Mouse (Mus musculus) lung, embryonic 16.5 days (tissue): ENCODE measurements around the gene Evx1. TPM values are rescaled to one million over a fixed set of nuclear protein-coding genes. Genes with fewer than 3 reads are reported as not detected.
A peak's percentile ranks its signal among the peaks of the same experiment; 100 is the strongest.

Experiments
- ATAC-seq: fragments of 200-750 bp; cut with Nextera tagmentation; 2 replicates; pipeline ENCODE4 v1.8.0; 2017; ENCODE audit warnings: low read depth, mild to moderate bottlenecking, moderate library complexity
- H3K27ac ChIP-seq: fragments of 300-500 bp; sonication (generic); 2 replicates; pipeline ENCODE4 v1.5.1; 2014; ENCODE audit warnings: mild to moderate bottlenecking, control low read depth, low read length
- H3K27me3 ChIP-seq: fragments of 300-500 bp; sonication (generic); 2 replicates; pipeline ENCODE4 v1.6.1; 2014; ENCODE audit warnings: low read depth, low read length, mixed read lengths; ENCODE audit not compliant: control insufficient read depth, insufficient read depth
- H3K36me3 ChIP-seq: fragments of 300-500 bp; sonication (generic); 2 replicates; pipeline ENCODE4 v1.6.1; 2014; ENCODE audit warnings: low read length; ENCODE audit not compliant: control insufficient read depth, insufficient read depth
- H3K4me1 ChIP-seq: fragments of 300-500 bp; sonication (generic); replicated peaks from 2 replicates; pipeline ENCODE4 v1.6.1; 2014; ENCODE audit warnings: low read length, mixed read lengths; ENCODE audit not compliant: control insufficient read depth, insufficient read depth
- H3K4me2 ChIP-seq: fragments of 300-500 bp; sonication (generic); 2 replicates; pipeline ENCODE4 v1.6.1; 2014; ENCODE audit warnings: low read depth, low read length, control low read depth
- H3K4me3 ChIP-seq: fragments of 300-500 bp; sonication (generic); 2 replicates; pipeline ENCODE4 v1.5.1; 2014; ENCODE audit warnings: mild to moderate bottlenecking, low read length, control low read depth
- H3K9ac ChIP-seq: fragments of 300-500 bp; sonication (generic); 2 replicates; pipeline ENCODE4 v1.6.1; 2014; ENCODE audit warnings: low read length, control low read depth
- H3K9me3 ChIP-seq: fragments of 300-500 bp; sonication (generic); 2 replicates; pipeline ENCODE4 v1.6.1; 2016; ENCODE audit warnings: low read length; ENCODE audit not compliant: control insufficient read depth
- WGBS: fragments of 180-500 bp; shearing (Covaris S2); extraction: QIAGEN DNeasy Blood & Tissue Kit; methylation state at CpG from one replicate; pipeline ENCODE4 v1.1.7; 2014; 5-methylcytosine and 5-hydroxymethylcytosine counted together
- polyA plus RNA-seq: library from polyadenylated mRNA; unstranded; fragments of >200 nt; fragmentation: Nextera tagmentation; extraction: Ambion mirVana; gene quantifications from 2 replicates; pipeline ENCODE4 v1.2.1, GENCODE M21; 2015

Gene Evx1
- polyA plus RNA-seq, 1 experiment from 2014 or later = not detected

DNA sequence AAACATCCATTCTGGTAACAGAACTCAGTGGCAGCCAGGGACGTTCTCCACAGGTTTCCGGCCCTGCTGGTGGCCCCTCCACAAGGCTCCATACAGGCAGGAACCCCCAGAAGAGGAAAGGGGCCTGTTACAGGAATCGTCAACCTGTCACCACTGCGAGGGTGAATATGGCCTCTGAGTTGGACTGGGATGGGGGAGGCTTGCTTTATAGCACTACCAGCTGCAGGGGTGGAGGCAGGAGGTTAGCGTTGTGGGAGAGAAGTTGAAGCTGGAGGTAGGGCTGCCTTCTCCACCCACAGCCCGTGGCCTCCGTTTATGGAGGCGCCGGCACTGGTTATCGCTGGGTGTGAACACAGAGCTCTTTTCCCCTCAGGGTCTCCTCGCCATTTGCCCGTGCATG, 32.2 kb upstream of the Evx1 start:
- Histone ChIP-seq H3K36me3 (no peaks in the 10 kb centered on the region), H3K9ac (no peak overlapping the region), H3K27me3 (peaks cover 36% of the 10 kb centered on the region), H3K4me2 (no peak overlapping the region), H3K27ac (no peak overlapping the region), H3K4me1 (no peaks in the 10 kb centered on the region), H3K9me3 (no peaks in the 10 kb centered on the region), H3K4me3 (no peak overlapping the region)
- ATAC-seq = no peak
- WGBS = 52% methylated on average over 12 of the region's 12 CpGs

DNA sequence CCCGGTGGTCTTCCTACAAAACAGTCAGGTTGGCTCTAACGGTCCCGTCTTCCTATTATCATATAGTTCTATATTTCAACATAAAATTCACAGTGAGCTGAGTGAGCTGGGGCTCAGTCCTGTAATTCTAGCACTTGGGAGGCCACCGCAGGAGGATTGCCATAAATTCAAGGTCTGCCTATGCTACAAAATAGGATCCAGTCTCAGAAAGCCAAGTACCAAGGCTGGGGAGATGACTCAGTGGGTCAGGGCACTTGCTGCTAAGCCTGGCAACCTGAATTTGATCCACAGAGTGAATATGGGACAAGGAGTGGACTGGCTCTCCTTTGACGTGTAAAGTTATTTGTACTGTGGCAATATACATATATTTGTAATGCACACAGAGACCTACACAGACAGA, 29.4 kb upstream of the Evx1 start:
- no peaks in the 10 kb centered on the region for H3K4me1 ChIP-seq
- peaks cover 28% of the 10 kb centered on the region for H3K27me3 ChIP-seq
- H3K9me3 ChIP-seq = no peaks in the 10 kb centered on the region
- H3K36me3 ChIP-seq = no peaks in the 10 kb centered on the region
- H3K4me2 ChIP-seq = no peak overlapping the region
- no peak overlapping the region for H3K9ac ChIP-seq
- 82% methylated on average over 5 of the region's 5 CpGs for WGBS
- H3K4me3 ChIP-seq = no peak overlapping the region
- H3K27ac ChIP-seq = no peak overlapping the region
- no peak for ATAC-seq

DNA sequence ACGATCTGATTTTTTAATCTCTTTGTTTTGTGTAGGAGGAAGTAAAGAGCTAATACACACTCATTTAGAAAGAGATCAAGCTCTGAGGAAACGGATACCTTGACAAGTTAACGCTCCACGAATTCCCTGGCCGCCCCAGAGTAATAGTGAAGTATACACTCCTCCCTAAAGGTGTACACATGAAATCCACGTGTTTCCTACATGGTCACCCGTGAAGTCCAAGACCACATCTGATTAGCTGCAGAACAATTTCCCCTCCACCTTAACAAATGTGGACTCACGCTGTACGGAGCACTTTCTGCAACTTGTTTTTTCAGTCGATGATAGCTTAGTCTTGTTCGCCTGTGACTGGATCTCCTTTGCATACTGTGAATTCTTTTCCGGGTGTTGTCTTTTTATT, 23.1 kb upstream of the Evx1 start:
- Histone ChIP-seq H3K4me3 (no peak overlapping the region), H3K27me3 (peaks cover 63% of the 10 kb centered on the region), H3K4me1 (no peaks in the 10 kb centered on the region; the same call in 1 of the 2 replicates), H3K4me2 (no peak overlapping the region), H3K27ac (no peak overlapping the region), H3K36me3 (no peaks in the 10 kb centered on the region), H3K9me3 (no peaks in the 10 kb centered on the region), H3K9ac (no peak overlapping the region)
- 17% methylated on average over 12 of the region's 12 CpGs for WGBS
- ATAC-seq = no peak

DNA sequence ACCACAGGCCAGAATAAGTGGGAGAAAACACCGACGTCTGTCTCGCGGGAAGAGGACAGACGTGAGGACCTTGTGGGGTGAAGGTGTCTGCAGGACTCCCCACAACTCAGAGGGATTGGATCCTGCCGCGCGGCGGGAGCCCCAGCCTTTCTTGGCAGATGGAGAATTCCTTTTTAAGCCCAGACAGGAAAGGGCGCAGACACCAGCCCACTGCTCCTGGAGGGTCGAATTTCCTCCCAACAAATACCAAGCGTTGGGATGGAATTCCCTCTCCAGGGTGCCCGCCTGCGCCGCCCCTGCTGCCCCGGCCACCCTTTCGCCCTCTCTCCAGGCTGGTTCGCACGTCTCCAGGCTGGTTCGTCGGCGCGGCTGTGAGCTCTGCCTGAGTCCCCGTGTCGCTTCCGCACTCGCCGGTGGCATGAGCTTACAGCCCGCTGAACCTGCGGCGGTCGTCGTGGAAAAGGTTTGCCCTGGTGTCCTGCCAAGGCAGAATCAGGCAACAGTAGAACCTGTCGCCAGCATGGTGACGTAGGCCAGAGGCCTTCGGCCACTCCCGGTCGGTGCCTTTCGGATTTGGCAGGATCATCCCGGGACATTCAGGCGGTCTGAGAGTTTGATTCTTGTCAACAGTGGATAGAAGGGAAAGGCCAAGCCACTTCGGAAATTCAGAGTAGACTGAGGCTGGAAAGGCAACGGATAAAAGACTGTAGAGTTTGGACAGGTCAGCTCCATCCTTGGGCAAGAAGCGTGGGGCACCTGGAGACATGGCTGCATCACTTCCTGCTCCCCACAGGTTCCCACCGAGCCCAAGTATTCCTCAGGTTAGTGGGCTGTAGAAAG, 22.1 kb upstream of the Evx1 start:
- WGBS = 2% methylated on average over 45 of the region's 45 CpGs
- ATAC-seq = no peak
- Histone ChIP-seq H3K27me3 (peaks cover 65% of the 10 kb centered on the region), H3K9me3 (no peaks in the 10 kb centered on the region), H3K4me1 (no peaks in the 10 kb centered on the region; the same call in 1 of the 2 replicates), H3K9ac (peak overlapping the region; percentile 21; the same call in 1 of the 2 replicates), H3K27ac (no peak overlapping the region), H3K4me3 (peak overlapping the region; percentile 39), H3K36me3 (no peaks in the 10 kb centered on the region), H3K4me2 (peak overlapping the region; percentile 56)

DNA sequence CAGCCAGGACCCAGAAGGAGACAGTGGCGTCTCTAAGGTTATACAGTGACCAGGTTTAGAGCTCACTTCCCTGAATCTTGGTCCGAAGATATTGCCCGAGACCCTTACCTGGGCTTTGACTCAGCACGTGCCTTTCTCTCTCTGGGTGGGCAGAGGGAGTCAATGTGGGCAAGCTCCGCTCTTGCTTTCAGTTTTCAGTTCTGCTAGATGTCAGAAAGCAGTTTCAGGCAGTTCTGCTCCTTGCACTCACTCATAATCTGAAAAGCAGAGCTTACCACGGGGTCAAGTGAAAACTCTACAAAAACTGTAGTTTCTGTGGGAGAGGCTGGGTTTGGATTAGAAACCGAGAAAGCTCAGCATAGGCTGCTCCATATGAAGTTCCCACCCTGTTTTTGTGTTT, 21.0 kb upstream of the Evx1 start:
- ATAC-seq = no peak
- H3K4me2 ChIP-seq = no peak overlapping the region
- H3K27ac ChIP-seq = no peak overlapping the region
- no peak overlapping the region for H3K4me3 ChIP-seq
- peaks cover 66% of the 10 kb centered on the region for H3K27me3 ChIP-seq
- 63% methylated on average over 7 of the region's 7 CpGs for WGBS
- no peaks in the 10 kb centered on the region for H3K36me3 ChIP-seq
- H3K9me3 ChIP-seq = no peaks in the 10 kb centered on the region
- no peak overlapping the region for H3K9ac ChIP-seq
- H3K4me1 ChIP-seq = no peaks in the 10 kb centered on the region; the same call in 1 of the 2 replicates

DNA sequence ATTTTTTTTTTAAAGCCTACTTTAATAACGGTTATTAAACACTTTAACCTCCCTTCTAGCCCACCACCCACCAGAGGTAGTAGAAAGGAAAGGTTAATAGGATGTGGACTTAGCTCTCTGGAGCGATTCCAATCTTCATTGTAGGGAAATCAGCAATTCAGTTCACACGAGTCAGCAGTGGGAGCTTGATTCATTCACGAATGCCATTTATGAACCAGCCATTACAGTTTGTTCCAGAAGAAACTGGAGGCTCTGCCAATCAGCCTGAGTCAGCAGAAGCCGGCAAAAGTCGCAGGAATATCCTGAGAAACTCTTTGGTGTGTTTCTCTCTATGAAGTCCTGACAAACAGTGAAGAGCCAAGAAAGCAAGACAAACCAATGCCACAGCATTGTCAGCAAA, 18.7 kb upstream of the Evx1 start:
- H3K4me1 ChIP-seq = no peaks in the 10 kb centered on the region; the same call in 1 of the 2 replicates
- H3K27ac ChIP-seq = no peak overlapping the region
- no peaks in the 10 kb centered on the region for H3K9me3 ChIP-seq
- WGBS = 68% methylated on average over 6 of the region's 6 CpGs
- H3K4me3 ChIP-seq = no peak overlapping the region
- no peaks in the 10 kb centered on the region for H3K36me3 ChIP-seq
- no peak overlapping the region for H3K9ac ChIP-seq
- no peak for ATAC-seq
- peaks cover 54% of the 10 kb centered on the region for H3K27me3 ChIP-seq
- H3K4me2 ChIP-seq = no peak overlapping the region

DNA sequence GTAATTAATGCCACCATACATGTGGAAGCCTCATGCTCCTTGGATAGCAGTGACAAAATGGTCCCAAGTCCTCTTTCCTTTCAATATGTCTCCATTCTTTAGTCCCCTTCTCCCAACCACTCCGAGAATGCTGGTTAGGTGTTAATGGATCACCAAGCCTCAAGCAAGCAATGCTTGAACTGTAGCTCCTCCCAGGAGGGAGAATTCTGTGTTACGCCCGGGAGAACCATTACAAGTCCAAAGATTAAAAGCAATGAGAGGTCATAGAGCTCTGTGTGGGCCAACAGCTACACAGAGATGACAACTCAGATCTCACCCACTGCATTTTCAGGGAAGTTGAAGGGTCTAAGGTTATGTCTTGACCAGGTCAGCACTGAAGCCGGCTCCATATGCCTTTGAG, 14.8 kb upstream of the Evx1 start:
- H3K4me2 ChIP-seq = no peak overlapping the region

DNA sequence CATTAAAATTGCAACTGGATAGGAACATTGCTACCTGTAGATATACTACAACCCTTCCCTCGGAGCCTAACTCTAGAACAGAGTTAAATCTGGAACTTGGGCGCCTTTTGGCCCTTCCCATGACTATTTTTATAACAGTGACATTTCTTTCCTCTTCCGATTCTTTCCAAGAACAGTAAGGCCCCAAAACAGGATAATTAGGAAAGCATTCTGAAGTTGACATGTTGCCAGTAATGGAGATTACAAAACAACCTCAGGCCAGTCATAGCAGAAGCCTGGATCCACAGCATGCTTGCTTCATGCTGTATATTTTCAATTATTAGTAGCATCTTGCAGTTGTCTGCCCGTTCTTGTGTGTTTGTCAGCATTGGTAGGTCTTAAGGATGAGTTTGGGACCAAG, 12.5 kb upstream of the Evx1 start:
- 63% methylated on average over 4 of the region's 4 CpGs for WGBS
- peaks cover 17% of the 10 kb centered on the region for H3K27me3 ChIP-seq
- H3K4me2 ChIP-seq = no peak overlapping the region

More for the DNA sequence above, 14.8 kb upstream of the Evx1 start:
- no peak overlapping the region for H3K4me3 ChIP-seq
- H3K27me3 ChIP-seq = peaks cover 25% of the 10 kb centered on the region
- H3K27ac ChIP-seq = no peak overlapping the region
- WGBS = 63% methylated on average over 4 of the region's 4 CpGs
- no peak overlapping the region for H3K9ac ChIP-seq
- ATAC-seq = no peak
- no peaks in the 10 kb centered on the region for H3K9me3 ChIP-seq
- no peaks in the 10 kb centered on the region for H3K4me1 ChIP-seq
- H3K36me3 ChIP-seq = no peaks in the 10 kb centered on the region

DNA sequence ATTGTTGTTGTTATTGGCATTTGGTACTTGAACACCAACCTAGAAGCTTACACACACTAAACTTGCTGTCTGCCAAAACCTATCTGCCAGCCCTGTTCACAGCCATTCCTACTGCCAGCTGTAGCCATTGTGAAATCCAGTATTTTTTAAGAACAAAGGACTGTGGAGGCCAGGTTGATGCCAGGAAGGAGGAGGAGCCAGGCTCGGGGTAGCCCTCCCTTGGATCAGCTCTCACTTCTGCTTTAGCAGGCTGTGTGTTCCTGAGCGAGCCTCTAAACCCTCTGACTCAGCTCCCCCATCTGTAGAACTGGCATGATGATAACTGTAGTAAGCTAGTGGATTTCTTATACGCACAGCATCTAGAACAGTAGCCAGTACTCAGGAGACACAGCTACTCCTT, 9.9 kb upstream of the Evx1 start:
- ATAC-seq = no peak
- Histone ChIP-seq H3K4me3 (no peak overlapping the region), H3K4me1 (0 out of 2 replicates have a peak, but pooled peaks cover 2% of the 10 kb centered on the region), H3K36me3 (no peaks in the 10 kb centered on the region), H3K4me2 (no peak overlapping the region), H3K27ac (no peak overlapping the region), H3K9me3 (no peaks in the 10 kb centered on the region), H3K27me3 (peaks cover 32% of the 10 kb centered on the region), H3K9ac (no peak overlapping the region)
- WGBS = 43% methylated on average over 3 of the region's 3 CpGs

More for the DNA sequence above, 12.5 kb upstream of the Evx1 start:
- H3K9me3 ChIP-seq = no peaks in the 10 kb centered on the region
- no peaks in the 10 kb centered on the region for H3K36me3 ChIP-seq
- H3K9ac ChIP-seq = no peak overlapping the region
- no peak overlapping the region for H3K4me3 ChIP-seq
- ATAC-seq = no peak
- no peak overlapping the region for H3K27ac ChIP-seq
- H3K4me1 ChIP-seq = no peaks in the 10 kb centered on the region
